In genomic region chr3:135438913-135439531, GRCm38 (mm10) we compare ENCODE assay signal across 8 mouse cellular contexts. TPM values are rescaled to one million over a fixed set of nuclear protein-coding genes. Genes with fewer than 3 reads are reported as not detected.
A peak's percentile ranks its signal among the peaks of the same experiment; 100 is the strongest.
DNase-seq lines count a peak whose midpoint lies in the region; ATAC-seq lines count a peak whose summit lies in the region.

No protein-coding gene starts in this region.

- no peaks in the 10 kb centered on the region for H3K27me3 ChIP-seq in heart, embryonic 14.5 days (ENCODE audit: control insufficient read depth, insufficient read depth, low read length)
- H3K27me3 ChIP-seq in liver, embryonic 15.5 days: no peaks in the 10 kb centered on the region
- H3K27me3 ChIP-seq in neural tube, embryonic 11.5 days (ENCODE audit: control insufficient read depth, insufficient read depth, low read length): no peaks in the 10 kb centered on the region
- no peaks in the 10 kb centered on the region for H3K27me3 ChIP-seq in stomach, embryonic 16.5 days (ENCODE audit: control insufficient read depth, insufficient read depth, low read length)

- H3K9ac ChIP-seq in heart, embryonic 14.5 days (ENCODE audit: low read length): peak overlapping the region; percentile 99
- H3K9ac ChIP-seq in liver, embryonic 15.5 days: peak overlapping the region; percentile 97
- peak overlapping the region; percentile 97 for H3K9ac ChIP-seq in neural tube, embryonic 11.5 days (ENCODE audit: low read length)
- H3K9ac ChIP-seq in stomach, embryonic 16.5 days (ENCODE audit: low read length): peak overlapping the region; percentile 99

- ATAC-seq in heart, embryonic 14.5 days (ENCODE audit: insufficient number of reproducible peaks, insufficient read depth, low FRiP score, low read depth): peak; percentile 66
- ATAC-seq in liver, embryonic 15.5 days (ENCODE audit: insufficient read depth): peak; percentile 68
- ATAC-seq in neural tube, embryonic 11.5 days (ENCODE audit: insufficient read depth, low FRiP score, low TSS enrichment): peak; percentile 63
- peak; percentile 69 for ATAC-seq in stomach, embryonic 16.5 days (ENCODE audit: insufficient read depth, low FRiP score)

- peaks cover 0 to 28% of the 10 kb centered on the region in 2 experiments; a peak in 3 of 4 replicates for H3K4me1 ChIP-seq in heart, embryonic 14.5 days (ENCODE audit: control insufficient read depth in 2 of 2, insufficient read depth in 2 of 2, low read length in 2 of 2)
- H3K4me1 ChIP-seq in liver, embryonic 15.5 days (replicated peaks): peaks cover 31% of the 10 kb centered on the region
- peaks cover 10% of the 10 kb centered on the region; the same call in 1 of the 2 replicates for H3K4me1 ChIP-seq in neural tube, embryonic 11.5 days (ENCODE audit: control insufficient read depth, insufficient read depth, low read length)
- H3K4me1 ChIP-seq in stomach, embryonic 16.5 days (ENCODE audit: control insufficient read depth, insufficient read depth, low read length): peaks cover 10% of the 10 kb centered on the region; the same call in 1 of the 2 replicates

- H3K4me3 ChIP-seq in heart, embryonic 14.5 days (ENCODE audit: control insufficient read depth in 1 of 2, insufficient read depth in 1 of 2, low read depth in 1 of 2, low read length in 2 of 2): peak overlapping the region; percentile 84 to 94
- peak overlapping the region; percentile 87 for H3K4me3 ChIP-seq in liver, embryonic 15.5 days (replicated peaks)
- H3K4me3 ChIP-seq in neural tube, embryonic 11.5 days (ENCODE audit: low read depth, low read length): peak overlapping the region; percentile 66
- peak overlapping the region; percentile 92 for H3K4me3 ChIP-seq in stomach, embryonic 16.5 days (replicated peaks; ENCODE audit: low read length)

- H3K9me3 ChIP-seq in heart, embryonic 14.5 days (ENCODE audit: control insufficient read depth, low read length): no peaks in the 10 kb centered on the region
- H3K9me3 ChIP-seq in liver, embryonic 15.5 days (replicated peaks): no peaks in the 10 kb centered on the region
- no peaks in the 10 kb centered on the region for H3K9me3 ChIP-seq in neural tube, embryonic 11.5 days (ENCODE audit: control insufficient read depth, low read length)
- H3K9me3 ChIP-seq in stomach, embryonic 16.5 days (replicated peaks; ENCODE audit: control insufficient read depth, low read length): no peaks in the 10 kb centered on the region

- H3K36me3 ChIP-seq in heart, embryonic 14.5 days (ENCODE audit: control insufficient read depth, insufficient read depth, low read length): peaks cover 33% of the 10 kb centered on the region
- peaks cover 20% of the 10 kb centered on the region for H3K36me3 ChIP-seq in liver, embryonic 15.5 days (replicated peaks)
- no peaks in the 10 kb centered on the region for H3K36me3 ChIP-seq in neural tube, embryonic 11.5 days (ENCODE audit: control insufficient read depth, insufficient read depth, low read length)
- peaks cover 3% of the 10 kb centered on the region; the same call in 1 of the 2 replicates for H3K36me3 ChIP-seq in stomach, embryonic 16.5 days (ENCODE audit: control insufficient read depth, insufficient read depth, low read length)

- peak; percentile 72 to 74 for DNase-seq in CD8-positive naive resting alpha-beta T cell, adult 2 months (ENCODE audit: low read depth in 2 of 2, low spot score in 2 of 2)
- peak; percentile 62 for DNase-seq in c-Kit-negative CD71-positive TER-119-positive erythroid progenitor cells, embryonic 14.5 days (ENCODE audit: low read depth, low spot score)
- peak; percentile 47 for DNase-seq in fibroblast of lung, adult 2 months (ENCODE audit: low read depth)
- peak; percentile 93 for DNase-seq in kidney, postnatal 14 days
- peak; percentile 86 for DNase-seq in neural tube, embryonic 11.5 days (ENCODE audit: low spot score)

- peak overlapping the region; percentile 79 for H3K4me2 ChIP-seq in heart, embryonic 14.5 days (ENCODE audit: low read length)
- H3K4me2 ChIP-seq in liver, embryonic 15.5 days: peak overlapping the region; percentile 81
- H3K4me2 ChIP-seq in neural tube, embryonic 11.5 days (ENCODE audit: low read depth): peak overlapping the region; percentile 92
- H3K4me2 ChIP-seq in stomach, embryonic 16.5 days (ENCODE audit: low read depth, low read length): peak overlapping the region; percentile 90

- 0% methylated on average over 40 of the region's 76 CpGs for WGBS in heart, embryonic 14.5 days
- 1% methylated on average over 59 of the region's 76 CpGs for WGBS in liver, embryonic 15.5 days (ENCODE audit: insufficient replicate concordance)
- 0% methylated on average over 47 of the region's 76 CpGs for WGBS in neural tube, embryonic 11.5 days
- WGBS in stomach, embryonic 16.5 days: under 1% methylated on average over 45 of the region's 76 CpGs

- peak overlapping the region; percentile 98 to 100 for H3K27ac ChIP-seq in heart, embryonic 14.5 days (replicated peaks in 1 of 2; ENCODE audit: control insufficient read depth in 1 of 2, insufficient read depth in 1 of 2, low read depth in 2 of 2, low read length in 2 of 2)
- H3K27ac ChIP-seq in liver, embryonic 15.5 days (replicated peaks): peak overlapping the region; percentile 100
- H3K27ac ChIP-seq in neural tube, embryonic 11.5 days (ENCODE audit: low read depth, low read length): peak overlapping the region; percentile 100
- H3K27ac ChIP-seq in stomach, embryonic 16.5 days (ENCODE audit: low read length): peak overlapping the region; percentile 100

RNA-seq across cellular contexts. Expression of gene Ube2d3, which starts 1.1 kb away (rescaled TPM):
- 476 and 485 TPM in 2 replicates for polyA plus RNA-seq in heart, embryonic 14.5 days (2014; fragmentation: Nextera tagmentation; extraction: Ambion mirVana)
- 216 and 230 TPM in 2 replicates for polyA plus RNA-seq in liver, embryonic 15.5 days (2015; fragmentation: Nextera tagmentation; extraction: Ambion mirVana)
- 642 and 652 TPM in 2 replicates for polyA plus RNA-seq in neural tube, embryonic 11.5 days (2014; fragmentation: Nextera tagmentation; extraction: Ambion mirVana)
- polyA plus RNA-seq in stomach, embryonic 16.5 days (2015; fragmentation: Nextera tagmentation; extraction: Ambion mirVana): 456 and 465 TPM in 2 replicates

RNA-seq across cellular contexts. Expression of gene Cisd2, which starts 15.3 kb away (rescaled TPM):
- polyA plus RNA-seq in heart, embryonic 14.5 days (2014; fragmentation: Nextera tagmentation; extraction: Ambion mirVana): 47.2 and 49.8 TPM in 2 replicates
- polyA plus RNA-seq in liver, embryonic 15.5 days (2015; fragmentation: Nextera tagmentation; extraction: Ambion mirVana): 27.7 and 28.9 TPM in 2 replicates
- 66.5 and 72.8 TPM in 2 replicates for polyA plus RNA-seq in neural tube, embryonic 11.5 days (2014; fragmentation: Nextera tagmentation; extraction: Ambion mirVana)
- polyA plus RNA-seq in stomach, embryonic 16.5 days (2015; fragmentation: Nextera tagmentation; extraction: Ambion mirVana): 52.9 and 59.7 TPM in 2 replicates

RNA-seq across cellular contexts. Expression of gene Manba, which starts 46.4 kb away (rescaled TPM):
- 44.5 and 47.3 TPM in 2 replicates for polyA plus RNA-seq in heart, embryonic 14.5 days (2014; fragmentation: Nextera tagmentation; extraction: Ambion mirVana)
- 5.8 and 6.6 TPM in 2 replicates for polyA plus RNA-seq in liver, embryonic 15.5 days (2015; fragmentation: Nextera tagmentation; extraction: Ambion mirVana)
- 3.1 and 4.0 TPM in 2 replicates for polyA plus RNA-seq in neural tube, embryonic 11.5 days (2014; fragmentation: Nextera tagmentation; extraction: Ambion mirVana)
- polyA plus RNA-seq in stomach, embryonic 16.5 days (2015; fragmentation: Nextera tagmentation; extraction: Ambion mirVana): 16.8 and 18.3 TPM in 2 replicates

Comparison
In these comparisons a context has a peak if more than half of its experiments do, and no peak if none do; other contexts are left out.
1. Peak in every context shown above with its lines: DNase-seq, ATAC-seq, H3K4me3 ChIP-seq and H3K27ac ChIP-seq.